Mouse (Mus musculus) kidney, adult 2 months (tissue): ENCODE measurements around the gene Casc4.

Experiments
- CTCF ChIP-seq: fragments of 200-500 bp; conservative IDR thresholded peaks from 2 replicates; pipeline ENCODE4 v1.5.1; 2011; ENCODE audit warnings: low read depth, mild to moderate bottlenecking, control low read depth, low read length, moderate library complexity, mixed read lengths; ENCODE audit not compliant: insufficient read depth, insufficient read length
- POLR2A ChIP-seq: fragments of 200-500 bp; IDR thresholded peaks from one replicate; pipeline ENCODE4 v1.6.1; 2011; ENCODE audit warnings: low read depth, low read length, control low read depth

- TF ChIP-seq CTCF, result no peak
- TF ChIP-seq POLR2A, result no peak
Measured at GRCm38 (mm10) chr2:121957216-121957792, 90.5 kb downstream of the Casc4 start.
